Mouse (Mus musculus) midbrain, postnatal 0 days (tissue): ENCODE data around the gene Ywhag. TPM values are rescaled to one million over a fixed set of nuclear protein-coding genes. Genes with fewer than 3 reads are reported as not detected.

Source experiments
- ATAC-seq: fragments of 200-750 bp; cut with Nextera tagmentation; 2 replicates; pipeline ENCODE4 v1.8.0; 2017; ENCODE audit warnings: moderate number of reproducible peaks, mild to moderate bottlenecking, moderate TSS enrichment, moderate library complexity; ENCODE audit not compliant: low FRiP score
- DNase-seq: peaks from one replicate; pipeline ENCODE4 v3.0.0-alpha.2; 2015; ENCODE audit warnings: low spot score
- H3K27ac ChIP-seq: fragments of 300-500 bp; sonication (generic); 2 replicates; pipeline ENCODE4 v1.5.1; 2014; ENCODE audit warnings: low read depth, mild to moderate bottlenecking, low read length, mixed read lengths
- H3K27me3 ChIP-seq: fragments of 300-500 bp; sonication (generic); 2 replicates; pipeline ENCODE4 v1.6.1; 2014; ENCODE audit warnings: low read length, control low read depth, mixed read lengths; ENCODE audit not compliant: insufficient read depth
- H3K36me3 ChIP-seq: fragments of 300-500 bp; sonication (generic); 2 replicates; pipeline ENCODE4 v1.6.1; 2014; ENCODE audit warnings: low read length, control low read depth, mixed read lengths; ENCODE audit not compliant: insufficient read depth
- H3K4me1 ChIP-seq: fragments of 300-500 bp; sonication (generic); 2 replicates; pipeline ENCODE4 v1.6.1; 2014; ENCODE audit warnings: mild to moderate bottlenecking, control low read depth, antibody characterized with exemption, low read length, mixed read lengths; ENCODE audit not compliant: insufficient read depth
- H3K4me2 ChIP-seq: fragments of 300-500 bp; sonication (generic); 2 replicates; pipeline ENCODE4 v1.6.1; 2014; ENCODE audit warnings: low read depth, mild to moderate bottlenecking, low read length, mixed read lengths; ENCODE audit not compliant: poor library complexity, severe bottlenecking
- H3K4me3 ChIP-seq: fragments of 300-500 bp; sonication (generic); 2 replicates; pipeline ENCODE4 v1.5.1; 2014; ENCODE audit warnings: low read depth, mild to moderate bottlenecking, low read length, moderate library complexity
- H3K9ac ChIP-seq: fragments of 300-500 bp; sonication (generic); replicated peaks from 2 replicates; pipeline ENCODE4 v1.6.1; 2014; ENCODE audit warnings: mild to moderate bottlenecking, low read length, moderate library complexity, mixed read lengths; ENCODE audit not compliant: poor library complexity, severe bottlenecking
- H3K9me3 ChIP-seq: fragments of 300-500 bp; sonication (generic); 2 replicates; pipeline ENCODE4 v1.6.1; 2016; ENCODE audit warnings: low read length, control low read depth
- CTCF ChIP-seq: IDR thresholded peaks from 2 replicates; pipeline ENCODE4 v1.5.1; 2016; ENCODE audit warnings: antibody characterized with exemption, mild to moderate bottlenecking
- WGBS: fragments of 180-500 bp; shearing (Covaris S2); extraction: QIAGEN DNeasy Blood & Tissue Kit; methylation state at CpG from one replicate; pipeline ENCODE4 v1.1.7; 2014; 5-methylcytosine and 5-hydroxymethylcytosine counted together
- polyA plus RNA-seq: library from polyadenylated mRNA; unstranded; fragments of >200 nt; fragmentation: Nextera tagmentation; extraction: Ambion mirVana; gene quantifications from 2 replicates; pipeline ENCODE4 v1.2.1, GENCODE M21; 2015
- total RNA-seq: library from RNA; depleted of rRNA; stranded (reverse); fragments of >200 nt; gene quantifications from 2 replicates; pipeline ENCODE4 v1.2.3, GENCODE M21; 2014

Gene Ywhag
- total and polyA plus RNA-seq, 2 experiments from 2014 or later = 357 to 919 TPM

- no peaks in the 10 kb centered on the region for H3K27me3 ChIP-seq
- H3K4me1 ChIP-seq = no peaks in the 10 kb centered on the region; the same call in 1 of the 2 replicates
- WGBS = under 1% methylated on average over 55 of the region's 64 CpGs
- peak overlapping the region; percentile 95 for H3K9ac ChIP-seq
- H3K9me3 ChIP-seq = no peaks in the 10 kb centered on the region
- peak overlapping the region; percentile 95 for H3K27ac ChIP-seq
- ATAC-seq (peak; percentile 95), DNase-seq (peak; percentile 99)
- peak; percentile 34 for TF ChIP-seq CTCF
- H3K4me3 ChIP-seq = peak overlapping the region; percentile 56
- H3K36me3 ChIP-seq = no peaks in the 10 kb centered on the region
- peak overlapping the region; percentile 96 for H3K4me2 ChIP-seq
Observed at GRCm38 (mm10) chr5:135962492-135963279, 28.3 kb upstream of the Ywhag start.

GRCm38 (mm10) chr5:135962125-135962491 lies 27.7 kb upstream of the Ywhag start:
- 1% methylated on average over 10 of the region's 11 CpGs for WGBS
- no peaks in the 10 kb centered on the region for H3K27me3 ChIP-seq
- peak overlapping the region; percentile 96 for H3K4me2 ChIP-seq
- H3K36me3 ChIP-seq = no peaks in the 10 kb centered on the region
- ATAC-seq = no peak
- H3K4me3 ChIP-seq = peak overlapping the region; percentile 56
- no peaks in the 10 kb centered on the region; the same call in 1 of the 2 replicates for H3K4me1 ChIP-seq
- H3K9me3 ChIP-seq = no peaks in the 10 kb centered on the region
- no peak for TF ChIP-seq CTCF
- peak overlapping the region; percentile 95 for H3K9ac ChIP-seq
- peak overlapping the region; percentile 95 for H3K27ac ChIP-seq
- no peak for DNase-seq

DNA sequence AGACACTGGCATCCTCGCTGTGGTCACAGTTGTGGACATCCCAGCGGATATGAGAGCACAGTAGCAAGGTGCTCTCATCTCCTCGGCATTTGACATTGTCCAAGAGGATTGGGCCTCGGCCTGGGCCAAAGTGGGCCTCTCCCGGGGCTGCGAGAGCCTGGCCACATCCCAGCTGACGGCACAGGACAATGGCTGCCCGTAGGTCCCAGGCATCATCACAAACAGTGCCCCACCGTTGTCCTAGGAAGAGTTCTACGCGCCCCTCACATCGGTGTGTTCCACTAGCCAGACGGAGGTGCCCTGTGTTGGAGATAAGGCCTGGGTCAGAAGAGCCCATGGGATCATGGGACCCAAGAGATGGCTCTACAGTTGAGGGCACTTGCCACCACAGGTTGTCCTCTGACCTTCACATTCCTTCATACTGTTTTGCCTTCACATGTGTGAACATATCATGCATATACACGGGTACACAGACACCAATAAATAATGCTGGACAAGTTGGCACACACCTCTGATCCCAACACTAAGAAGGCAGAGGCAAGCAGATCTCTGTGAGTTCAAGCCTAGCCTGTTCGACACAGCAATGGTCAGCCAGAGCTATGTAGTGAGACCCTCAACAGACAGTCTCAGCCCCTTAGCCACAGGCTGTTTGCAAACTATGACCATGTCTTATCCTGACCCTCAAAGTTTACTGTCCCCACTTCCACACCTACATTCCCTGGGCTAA lies 26.7 kb upstream of the Ywhag start:
- ATAC-seq (no peak), DNase-seq (no peak)
- TF ChIP-seq CTCF = no peak
- no peak overlapping the region for H3K9ac ChIP-seq
- no peaks in the 10 kb centered on the region for H3K9me3 ChIP-seq
- peaks cover 2% of the 10 kb centered on the region; the same call in 1 of the 2 replicates for H3K4me1 ChIP-seq
- no peak overlapping the region for H3K4me3 ChIP-seq
- H3K27me3 ChIP-seq = no peaks in the 10 kb centered on the region
- peak overlapping the region; percentile 95 for H3K27ac ChIP-seq
- H3K4me2 ChIP-seq = no peak overlapping the region
- no peaks in the 10 kb centered on the region for H3K36me3 ChIP-seq
- WGBS = 95% methylated on average over 15 of the region's 15 CpGs

GRCm38 (mm10) chr5:135959911-135960310 lies 25.5 kb upstream of the Ywhag start:
- no peak overlapping the region for H3K4me2 ChIP-seq
- no peak for TF ChIP-seq CTCF
- H3K27me3 ChIP-seq = no peaks in the 10 kb centered on the region
- H3K9ac ChIP-seq = no peak overlapping the region
- ATAC-seq = no peak
- no peak for DNase-seq
- peaks cover 2% of the 10 kb centered on the region; the same call in 1 of the 2 replicates for H3K4me1 ChIP-seq
- H3K4me3 ChIP-seq = no peak overlapping the region
- no peaks in the 10 kb centered on the region for H3K9me3 ChIP-seq
- no peak overlapping the region for H3K27ac ChIP-seq
- no peaks in the 10 kb centered on the region for H3K36me3 ChIP-seq
- WGBS = 94% methylated on average over 7 of the region's 7 CpGs

DNA sequence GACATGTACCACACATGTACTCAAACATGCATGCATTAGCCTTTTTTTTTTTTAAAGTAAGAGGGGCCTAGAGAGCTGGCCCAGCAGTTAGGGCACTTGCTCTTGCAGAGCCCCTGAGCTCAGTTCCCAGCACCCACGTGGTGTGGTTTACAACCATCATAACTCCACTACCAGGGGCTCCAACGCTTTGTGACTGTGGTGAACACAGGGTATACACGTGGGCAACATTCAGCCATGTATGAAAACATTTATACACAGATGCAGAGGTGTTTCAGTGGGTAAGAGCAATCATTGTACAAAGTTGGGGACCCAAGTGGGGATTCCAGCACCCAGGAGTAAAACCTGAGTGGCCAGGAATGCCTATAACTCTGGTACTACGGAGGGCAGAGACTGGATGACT lies 24.0 kb upstream of the Ywhag start:
- Histone ChIP-seq H3K4me3 (no peak overlapping the region; the same call in 1 of the 2 replicates), H3K4me1 (peaks cover 2% of the 10 kb centered on the region; the same call in 1 of the 2 replicates), H3K9me3 (no peaks in the 10 kb centered on the region), H3K9ac (no peak overlapping the region), H3K27me3 (no peaks in the 10 kb centered on the region), H3K4me2 (no peak overlapping the region), H3K36me3 (no peaks in the 10 kb centered on the region), H3K27ac (no peak overlapping the region; the same call in 1 of the 2 replicates)
- ATAC-seq (no peak), DNase-seq (no peak)
- WGBS = 88% methylated on average over 4 of the region's 4 CpGs
- no peak for TF ChIP-seq CTCF
